ENCODE assay signal across 39 mouse cellular contexts in genomic region chr6:24687871-24688270, GRCm38 (mm10). TPM values are rescaled to one million over a fixed set of nuclear protein-coding genes. Genes with fewer than 3 reads are reported as not detected.
"Had no signal": no experiment of that assay in that cellular context is flagged by ENCODE, and none has a peak within 500 bp of the region (broad histone marks: within the 10 kb centered on the region; RNA-seq: fewer than 3 reads in every experiment).

No protein-coding gene starts in this region.

- H3K27me3 ChIP-seq: heart, embryonic 13.5 days; heart, embryonic 15.5 days; hindbrain, embryonic 13.5 days; hindbrain, embryonic 15.5 days; kidney, embryonic 15.5 days; limb, embryonic 12.5 days; liver, embryonic 13.5 days; liver, embryonic 15.5 days had no signal

- H3K4me3 ChIP-seq: heart, adult 2 months; heart, embryonic 13.5 days; heart, embryonic 15.5 days; hindbrain, embryonic 13.5 days; hindbrain, embryonic 15.5 days; kidney, embryonic 15.5 days; left cerebral cortex, adult 2 months; limb, embryonic 10.5 days; limb, embryonic 12.5 days; liver, embryonic 13.5 days; liver, embryonic 15.5 days had no signal

- H3K9me3 ChIP-seq: heart, embryonic 13.5 days; heart, embryonic 15.5 days; hindbrain, embryonic 13.5 days; hindbrain, embryonic 15.5 days; kidney, embryonic 15.5 days; limb, embryonic 10.5 days; limb, embryonic 12.5 days; liver, embryonic 13.5 days; liver, embryonic 15.5 days had no signal

- DNase-seq: forebrain, postnatal 0 days; gastrocnemius, postnatal 14 days; gastrocnemius, postnatal 36 days; heart, adult 11 months; heart, adult 2 months; heart, postnatal 14 days; heart, postnatal 36 days; kidney, adult 11 months; kidney, adult 2 months; kidney, adult 9 months; kidney, postnatal 10 days; kidney, postnatal 25 days; kidney, postnatal 4 days; liver; liver, embryonic 13.5 days had no signal

- H3K4me1 ChIP-seq: heart, embryonic 13.5 days; heart, embryonic 15.5 days; hindbrain, embryonic 13.5 days; hindbrain, embryonic 15.5 days; kidney, embryonic 15.5 days; limb, embryonic 10.5 days; limb, embryonic 12.5 days; liver, embryonic 13.5 days; liver, embryonic 15.5 days had no signal

- H3K9ac ChIP-seq: forebrain, postnatal 0 days; heart, embryonic 13.5 days; heart, embryonic 15.5 days; hindbrain, embryonic 13.5 days; hindbrain, embryonic 15.5 days; kidney, embryonic 15.5 days; limb, embryonic 12.5 days; liver, embryonic 13.5 days; liver, embryonic 15.5 days had no signal

- H3K4me2 ChIP-seq: heart, embryonic 11.5 days; heart, embryonic 13.5 days; heart, embryonic 15.5 days; hindbrain, embryonic 13.5 days; hindbrain, embryonic 15.5 days; kidney, embryonic 15.5 days; limb, embryonic 12.5 days; liver, embryonic 11.5 days; liver, embryonic 13.5 days; liver, embryonic 15.5 days had no signal

- H3K36me3 ChIP-seq: heart, embryonic 13.5 days; heart, embryonic 15.5 days; hindbrain, embryonic 13.5 days; hindbrain, embryonic 15.5 days; kidney, embryonic 15.5 days; limb, embryonic 10.5 days; limb, embryonic 12.5 days; liver, embryonic 13.5 days; liver, embryonic 15.5 days had no signal

- ATAC-seq: forebrain, postnatal 0 days; hindbrain, postnatal 0 days; intestine, embryonic 16.5 days had no signal

- H3K27ac ChIP-seq: heart, adult 2 months; heart, embryonic 13.5 days; heart, embryonic 15.5 days; hindbrain, embryonic 13.5 days; hindbrain, embryonic 15.5 days; hindbrain, postnatal 0 days; kidney, embryonic 15.5 days; left cerebral cortex, adult 2 months; limb, embryonic 10.5 days; limb, embryonic 12.5 days; liver, embryonic 13.5 days; liver, embryonic 15.5 days had no signal

RNA-seq across cellular contexts. Expression of gene Hyal6, which starts 45.2 kb away (rescaled TPM):
- total RNA-seq: forebrain, postnatal 0 days; gastrocnemius, adult 18-20 months; gastrocnemius, adult 8-10 months; gastrocnemius, postnatal 14 days; gastrocnemius, postnatal 36 days; heart, adult 2 months; heart, postnatal 14 days; heart, postnatal 36 days; hematopoietic stem cell, adult 5-6 weeks; hindbrain, postnatal 0 days; layer of hippocampus, postnatal 14 days; left cerebral cortex, adult 2 months; left cerebral cortex, postnatal 14 days; left cerebral cortex, postnatal 36 days had no signal
- polyA plus RNA-seq: forebrain, postnatal 0 days; gonadal fat pad, adult 2 months; heart, adult 2 months; heart, embryonic 11.5 days; heart, embryonic 13.5 days; heart, embryonic 15.5 days; heart, postnatal 0 days; hindbrain, embryonic 11.5 days; hindbrain, embryonic 13.5 days; hindbrain, embryonic 15.5 days; hindbrain, postnatal 0 days; intestine, embryonic 14.5 days; intestine, embryonic 16.5 days; kidney, adult 2 months; kidney, embryonic 15.5 days; limb, embryonic 10.5 days; limb, embryonic 12.5 days; limb, embryonic 14.5 days; liver, embryonic 11.5 days; liver, embryonic 15.5 days had no signal
